Mouse (Mus musculus): ENCODE results near the gene Gm27021. TPM values are rescaled to one million over a fixed set of nuclear protein-coding genes. Genes with fewer than 3 reads are reported as not detected.

Gm27021 gene
- 11.4 TPM in 1 of 2 replicates, not detected in the other for polyA plus RNA-seq (2012; rRNA removed)

- Histone ChIP-seq H3K4me3 (ENCODE audit: low read depth, low read length) (peak within 1 kb of the TSS; percentile 99), H3K27ac (ENCODE audit: insufficient read depth, low read depth, low read length) (peak within 1 kb of the TSS; percentile 90), H3K27me3 (ENCODE audit: control insufficient read depth, insufficient read depth, low read length) (no peaks in the 10 kb centered on the region), H3K4me1 (ENCODE audit: control insufficient read depth, insufficient read depth, insufficient read length, low read length) (peaks cover 10% of the 10 kb centered on the region), H3K36me3 (ENCODE audit: control insufficient read depth, insufficient read depth, low read length) (peaks cover 30% of the 10 kb centered on the region)
- TF ChIP-seq POLR2A (IDR thresholded peaks at IDR 0.05; ENCODE audit: low read depth, low read length) (peak; percentile 89), CTCF (IDR thresholded peaks at IDR 0.05; ENCODE audit: extremely low read depth, insufficient read length, insufficient replicate concordance, low read depth, low read length) (peak; percentile 13; the same call in 1 of the 2 replicates)
- WGBS, result under 1% methylated on average over 105 of the region's 105 CpGs
Measured at GRCm38 (mm10) chr8:120667561-120668373, at the start of gene Gm27021, which contains the start of gene Cox4i1. TSS of gene Gm27021 (minus strand) at chr8:120668079. TSS of gene Cox4i1 (plus strand) at chr8:120668222.

GRCm38 (mm10) chr8:120715996-120716680 lies 48.3 kb upstream of the Gm27021 start:
- H3K36me3 ChIP-seq (ENCODE audit: control insufficient read depth, insufficient read depth, low read length), result no peaks in the 10 kb centered on the region
- H3K4me1 ChIP-seq (ENCODE audit: control insufficient read depth, insufficient read depth, insufficient read length, low read length), result peaks cover 11% of the 10 kb centered on the region
- H3K27me3 ChIP-seq (ENCODE audit: control insufficient read depth, insufficient read depth, low read length), result no peaks in the 10 kb centered on the region
- no peak overlapping the region for H3K4me3 ChIP-seq (ENCODE audit: low read depth, low read length)
- 0 out of 2 replicates have a peak overlapping the region, but pooled peaks have one; percentile 17 for H3K27ac ChIP-seq (ENCODE audit: insufficient read depth, low read depth, low read length)
- TF ChIP-seq CTCF (IDR thresholded peaks at IDR 0.05; ENCODE audit: extremely low read depth, insufficient read length, insufficient replicate concordance, low read depth, low read length) (no peak), POLR2A (IDR thresholded peaks at IDR 0.05; ENCODE audit: low read depth, low read length) (no peak)
- 78% methylated on average over 15 of the region's 15 CpGs for WGBS

DNA sequence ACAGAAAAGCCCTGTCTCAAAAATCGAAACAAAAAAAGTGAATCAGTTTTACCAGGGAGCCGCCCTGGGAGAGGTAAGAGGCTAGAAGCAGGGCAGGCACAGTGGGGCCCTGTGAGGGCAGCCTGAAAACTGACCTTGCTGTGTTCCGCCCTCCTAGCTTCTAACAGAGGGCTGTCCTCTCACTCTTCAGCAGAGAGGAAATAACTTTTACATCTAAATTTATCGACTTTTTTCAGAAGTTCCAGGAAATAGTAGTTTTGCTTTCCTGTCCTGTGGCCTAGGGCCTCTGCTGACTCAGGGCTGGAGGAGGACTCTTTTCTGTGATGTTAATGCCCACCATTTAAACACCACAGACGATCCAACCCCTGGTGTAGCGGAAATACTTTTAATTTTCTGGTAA lies 47.3 kb upstream of the Gm27021 start:
- Histone ChIP-seq H3K4me3 (ENCODE audit: low read depth, low read length) (no peak overlapping the region), H3K4me1 (ENCODE audit: control insufficient read depth, insufficient read depth, insufficient read length, low read length) (peaks cover 11% of the 10 kb centered on the region), H3K27me3 (ENCODE audit: control insufficient read depth, insufficient read depth, low read length) (no peaks in the 10 kb centered on the region), H3K36me3 (ENCODE audit: control insufficient read depth, insufficient read depth, low read length) (no peaks in the 10 kb centered on the region), H3K27ac (ENCODE audit: insufficient read depth, low read depth, low read length) (peak overlapping the region; percentile 21; the same call in 1 of the 2 replicates)
- TF ChIP-seq CTCF (IDR thresholded peaks at IDR 0.05; ENCODE audit: extremely low read depth, insufficient read length, insufficient replicate concordance, low read depth, low read length) (no peak), POLR2A (IDR thresholded peaks at IDR 0.05; ENCODE audit: low read depth, low read length) (no peak)
- 63% methylated on average over 6 of the region's 6 CpGs for WGBS

DNA sequence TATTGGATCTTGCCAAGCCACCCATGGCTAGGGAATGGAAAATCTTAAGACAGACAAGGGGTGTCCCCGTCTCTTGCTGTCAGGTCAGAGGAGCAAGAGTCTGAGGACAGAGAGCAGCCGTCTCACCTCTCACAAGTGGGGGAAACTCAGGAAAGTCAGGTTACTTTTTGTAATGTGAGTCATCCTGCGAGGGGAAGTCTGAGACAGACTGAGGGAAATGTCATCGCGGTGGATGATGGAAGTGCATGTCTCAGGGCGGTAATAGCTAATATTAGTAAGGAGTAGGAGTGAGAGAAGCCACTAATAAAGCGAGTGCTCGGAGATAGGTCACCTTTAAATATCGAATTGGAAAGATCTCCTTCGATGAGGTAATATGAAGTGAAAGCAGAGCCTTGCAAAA lies 41.3 kb upstream of the Gm27021 start:
- Histone ChIP-seq H3K36me3 (ENCODE audit: control insufficient read depth, insufficient read depth, low read length) (no peaks in the 10 kb centered on the region), H3K4me3 (ENCODE audit: low read depth, low read length) (no peak overlapping the region), H3K27ac (ENCODE audit: insufficient read depth, low read depth, low read length) (no peak overlapping the region), H3K4me1 (ENCODE audit: control insufficient read depth, insufficient read depth, insufficient read length, low read length) (peaks cover 2% of the 10 kb centered on the region; the same call in 1 of the 2 replicates), H3K27me3 (ENCODE audit: control insufficient read depth, insufficient read depth, low read length) (no peaks in the 10 kb centered on the region)
- 75% methylated on average over 10 of the region's 10 CpGs for WGBS
- TF ChIP-seq CTCF (IDR thresholded peaks at IDR 0.05; ENCODE audit: extremely low read depth, insufficient read length, insufficient replicate concordance, low read depth, low read length), result no peak
- TF ChIP-seq POLR2A (IDR thresholded peaks at IDR 0.05; ENCODE audit: low read depth, low read length), result no peak

- H3K36me3 ChIP-seq (ENCODE audit: control insufficient read depth, insufficient read depth, low read length), result no peaks in the 10 kb centered on the region
- no peak overlapping the region for H3K4me3 ChIP-seq (ENCODE audit: low read depth, low read length)
- 92% methylated on average over 3 of the region's 3 CpGs for WGBS
- TF ChIP-seq POLR2A (IDR thresholded peaks at IDR 0.05; ENCODE audit: low read depth, low read length) (no peak), CTCF (IDR thresholded peaks at IDR 0.05; ENCODE audit: extremely low read depth, insufficient read length, insufficient replicate concordance, low read depth, low read length) (no peak)
- no peaks in the 10 kb centered on the region for H3K27me3 ChIP-seq (ENCODE audit: control insufficient read depth, insufficient read depth, low read length)
- peaks cover 17% of the 10 kb centered on the region for H3K4me1 ChIP-seq (ENCODE audit: control insufficient read depth, insufficient read depth, insufficient read length, low read length)
- H3K27ac ChIP-seq (ENCODE audit: insufficient read depth, low read depth, low read length), result no peak overlapping the region
Measured at GRCm38 (mm10) chr8:120706193-120706592, 38.3 kb upstream of the Gm27021 start.

DNA sequence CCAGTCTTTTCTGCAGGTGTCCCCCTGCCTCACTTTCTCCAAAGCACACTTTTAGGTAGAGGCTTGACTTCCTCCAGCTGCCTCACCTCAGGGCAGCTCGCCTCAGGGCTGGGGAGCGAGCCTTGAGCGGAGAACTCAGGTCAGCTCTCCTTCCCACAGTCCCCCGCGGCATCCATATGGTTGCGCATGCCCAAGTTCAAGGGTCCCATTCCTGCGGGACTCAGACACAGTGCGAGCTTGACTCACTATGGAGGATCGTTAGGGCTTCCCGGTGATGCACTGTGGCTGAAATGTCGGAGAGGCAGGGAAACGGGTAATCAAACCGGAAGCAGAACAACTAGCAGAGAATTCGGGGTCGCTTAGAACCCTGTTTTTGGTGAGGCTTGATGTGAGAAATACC lies 37.3 kb upstream of the Gm27021 start:
- TF ChIP-seq CTCF (IDR thresholded peaks at IDR 0.05; ENCODE audit: extremely low read depth, insufficient read length, insufficient replicate concordance, low read depth, low read length), result no peak
- no peak for TF ChIP-seq POLR2A (IDR thresholded peaks at IDR 0.05; ENCODE audit: low read depth, low read length)
- Histone ChIP-seq H3K36me3 (ENCODE audit: control insufficient read depth, insufficient read depth, low read length) (no peaks in the 10 kb centered on the region), H3K4me3 (ENCODE audit: low read depth, low read length) (no peak overlapping the region), H3K27me3 (ENCODE audit: control insufficient read depth, insufficient read depth, low read length) (no peaks in the 10 kb centered on the region), H3K4me1 (ENCODE audit: control insufficient read depth, insufficient read depth, insufficient read length, low read length) (peaks cover 19% of the 10 kb centered on the region), H3K27ac (ENCODE audit: insufficient read depth, low read depth, low read length) (no peak overlapping the region)
- WGBS, result 91% methylated on average over 15 of the region's 15 CpGs

GRCm38 (mm10) chr8:120704203-120704602 lies 36.3 kb upstream of the Gm27021 start:
- Histone ChIP-seq H3K27me3 (ENCODE audit: control insufficient read depth, insufficient read depth, low read length) (no peaks in the 10 kb centered on the region), H3K27ac (ENCODE audit: insufficient read depth, low read depth, low read length) (no peak overlapping the region), H3K36me3 (ENCODE audit: control insufficient read depth, insufficient read depth, low read length) (no peaks in the 10 kb centered on the region), H3K4me1 (ENCODE audit: control insufficient read depth, insufficient read depth, insufficient read length, low read length) (peaks cover 19% of the 10 kb centered on the region), H3K4me3 (ENCODE audit: low read depth, low read length) (no peak overlapping the region)
- TF ChIP-seq CTCF (IDR thresholded peaks at IDR 0.05; ENCODE audit: extremely low read depth, insufficient read length, insufficient replicate concordance, low read depth, low read length) (no peak), POLR2A (IDR thresholded peaks at IDR 0.05; ENCODE audit: low read depth, low read length) (no peak)
- 75% methylated on average over 9 of the region's 9 CpGs for WGBS
